ENCODE assay signal across 14 mouse cellular contexts in genomic region chr17:14476707-14477106, GRCm38 (mm10).
DNase-seq lines count a peak whose midpoint lies in the region; ATAC-seq and TF ChIP-seq lines count a peak whose summit lies in the region.
"Had no signal": no experiment of that assay in that cellular context is flagged by ENCODE, and none has a peak within 500 bp of the region (broad histone marks: within the 10 kb centered on the region; RNA-seq: fewer than 3 reads in every experiment).

No protein-coding gene starts in this region.

- WGBS in hindbrain, postnatal 0 days = 78% methylated on average over 12 of the region's 12 CpGs
- WGBS in hindbrain, embryonic 12.5 days = 74% methylated on average over 12 of the region's 12 CpGs
- 88% methylated on average over 12 of the region's 12 CpGs for WGBS in midbrain, embryonic 13.5 days
- 85% methylated on average over 12 of the region's 12 CpGs for WGBS in midbrain, postnatal 0 days
- 73% methylated on average over 12 of the region's 12 CpGs for WGBS in embryonic facial prominence, embryonic 15.5 days

- no peak for TF ChIP-seq CTCF in hindbrain, postnatal 0 days (IDR thresholded peaks at IDR 0.05; ENCODE audit: low read depth)
- TF ChIP-seq CTCF in midbrain, postnatal 0 days (IDR thresholded peaks at IDR 0.05) = no peak

- no peaks in the 10 kb centered on the region for H3K27me3 ChIP-seq in hindbrain, postnatal 0 days (ENCODE audit: insufficient read depth, low read length)
- no peaks in the 10 kb centered on the region for H3K27me3 ChIP-seq in hindbrain, embryonic 12.5 days
- H3K27me3 ChIP-seq in midbrain, embryonic 13.5 days = no peaks in the 10 kb centered on the region; the same call in 1 of the 2 replicates
- H3K27me3 ChIP-seq in midbrain, postnatal 0 days (ENCODE audit: insufficient read depth, low read length) = no peaks in the 10 kb centered on the region
- H3K27me3 ChIP-seq in embryonic facial prominence, embryonic 15.5 days = no peaks in the 10 kb centered on the region
- H3K27me3 ChIP-seq: liver, embryonic 13.5 days had no signal

- H3K36me3 ChIP-seq in hindbrain, postnatal 0 days (ENCODE audit: insufficient read depth, low read length) = no peaks in the 10 kb centered on the region
- no peaks in the 10 kb centered on the region for H3K36me3 ChIP-seq in hindbrain, embryonic 12.5 days
- H3K36me3 ChIP-seq in midbrain, embryonic 13.5 days = no peaks in the 10 kb centered on the region
- H3K36me3 ChIP-seq in midbrain, postnatal 0 days (ENCODE audit: insufficient read depth, low read length) = no peaks in the 10 kb centered on the region
- H3K36me3 ChIP-seq in embryonic facial prominence, embryonic 15.5 days = no peaks in the 10 kb centered on the region
- H3K36me3 ChIP-seq: liver, embryonic 13.5 days had no signal

- no peak for DNase-seq in hindbrain, postnatal 0 days (ENCODE audit: low spot score)
- DNase-seq in midbrain, postnatal 0 days (ENCODE audit: low spot score) = no peak
- DNase-seq in spleen, adult 12 weeks (ENCODE audit: low spot score) = no peak
- no peak for DNase-seq in thymus, postnatal 36 days
- DNase-seq: cerebellum, postnatal 14 days; liver, embryonic 13.5 days; lung, postnatal 36 days had no signal

- no peak overlapping the region for H3K4me3 ChIP-seq in hindbrain, postnatal 0 days (ENCODE audit: low read length)
- H3K4me3 ChIP-seq in hindbrain, embryonic 12.5 days = no peak overlapping the region
- H3K4me3 ChIP-seq in midbrain, embryonic 13.5 days (replicated peaks) = no peak overlapping the region
- no peak overlapping the region for H3K4me3 ChIP-seq in midbrain, postnatal 0 days (ENCODE audit: low read depth, low read length)
- no peak overlapping the region for H3K4me3 ChIP-seq in embryonic facial prominence, embryonic 15.5 days (replicated peaks)
- H3K4me3 ChIP-seq: erythroblast, embryonic 14.5 days; layer of hippocampus, adult 2 months; liver, embryonic 13.5 days had no signal

- no peak overlapping the region for H3K27ac ChIP-seq in hindbrain, postnatal 0 days
- H3K27ac ChIP-seq in hindbrain, embryonic 12.5 days = no peak overlapping the region
- no peak overlapping the region for H3K27ac ChIP-seq in midbrain, embryonic 13.5 days
- no peak overlapping the region for H3K27ac ChIP-seq in midbrain, postnatal 0 days (ENCODE audit: low read depth, low read length)
- 0 out of 2 replicates have a peak overlapping the region, but pooled peaks have one; percentile 6 for H3K27ac ChIP-seq in embryonic facial prominence, embryonic 15.5 days (replicated peaks)
- H3K27ac ChIP-seq: layer of hippocampus, adult 2 months; liver, embryonic 13.5 days had no signal

- no peak overlapping the region for H3K4me2 ChIP-seq in hindbrain, postnatal 0 days (ENCODE audit: low read depth, low read length)
- no peak overlapping the region for H3K4me2 ChIP-seq in hindbrain, embryonic 12.5 days (replicated peaks)
- no peak overlapping the region for H3K4me2 ChIP-seq in midbrain, embryonic 13.5 days (replicated peaks)
- no peak overlapping the region for H3K4me2 ChIP-seq in midbrain, postnatal 0 days (ENCODE audit: low read depth, low read length, poor library complexity, severe bottlenecking)
- no peak overlapping the region for H3K4me2 ChIP-seq in embryonic facial prominence, embryonic 15.5 days (replicated peaks)
- H3K4me2 ChIP-seq: liver, embryonic 13.5 days; midbrain, embryonic 11.5 days had no signal

- H3K9ac ChIP-seq in hindbrain, postnatal 0 days (replicated peaks; ENCODE audit: low read length) = no peak overlapping the region
- H3K9ac ChIP-seq in hindbrain, embryonic 12.5 days = no peak overlapping the region
- no peak overlapping the region for H3K9ac ChIP-seq in midbrain, embryonic 13.5 days (replicated peaks)
- no peak overlapping the region for H3K9ac ChIP-seq in midbrain, postnatal 0 days (replicated peaks; ENCODE audit: low read length, poor library complexity, severe bottlenecking)
- H3K9ac ChIP-seq in embryonic facial prominence, embryonic 15.5 days = no peak overlapping the region
- H3K9ac ChIP-seq: liver, embryonic 13.5 days had no signal

- ATAC-seq in hindbrain, postnatal 0 days = 0 out of 2 replicates have a peak, but pooled peaks have one; percentile 5
- no peak for ATAC-seq in hindbrain, embryonic 12.5 days (ENCODE audit: low FRiP score)
- ATAC-seq in midbrain, embryonic 13.5 days = 0 out of 2 replicates have a peak, but pooled peaks have one; percentile 43
- no peak for ATAC-seq in midbrain, postnatal 0 days (ENCODE audit: low FRiP score)
- peak; percentile 63; the same call in 1 of the 2 replicates for ATAC-seq in embryonic facial prominence, embryonic 15.5 days (ENCODE audit: insufficient number of reproducible peaks, low FRiP score, low TSS enrichment, low read depth)
- ATAC-seq: inflammation-experienced regulatory T-cells, adult 6 months had no signal

- no peaks in the 10 kb centered on the region for H3K4me1 ChIP-seq in hindbrain, postnatal 0 days (ENCODE audit: insufficient read depth, low read length)
- 0 out of 2 replicates have a peak, but pooled peaks cover 4% of the 10 kb centered on the region for H3K4me1 ChIP-seq in hindbrain, embryonic 12.5 days
- H3K4me1 ChIP-seq in midbrain, embryonic 13.5 days (replicated peaks) = peaks cover 6% of the 10 kb centered on the region; the same call in 1 of the 2 replicates
- no peaks in the 10 kb centered on the region for H3K4me1 ChIP-seq in midbrain, postnatal 0 days (ENCODE audit: insufficient read depth, low read length)
- H3K4me1 ChIP-seq in embryonic facial prominence, embryonic 15.5 days = peaks cover 23% of the 10 kb centered on the region
- H3K4me1 ChIP-seq: liver, embryonic 13.5 days had no signal

- H3K9me3 ChIP-seq in hindbrain, postnatal 0 days (ENCODE audit: low read length) = no peaks in the 10 kb centered on the region
- no peaks in the 10 kb centered on the region for H3K9me3 ChIP-seq in hindbrain, embryonic 12.5 days (replicated peaks)
- H3K9me3 ChIP-seq in midbrain, embryonic 13.5 days = no peaks in the 10 kb centered on the region
- H3K9me3 ChIP-seq in midbrain, postnatal 0 days (ENCODE audit: low read length) = no peaks in the 10 kb centered on the region
- H3K9me3 ChIP-seq in embryonic facial prominence, embryonic 15.5 days (replicated peaks) = no peaks in the 10 kb centered on the region
- H3K9me3 ChIP-seq: liver, embryonic 13.5 days had no signal

Comparison
In these comparisons a context has a peak if more than half of its experiments do, and no peak if none do; other contexts are left out.
1. ATAC-seq: peak in hindbrain, postnatal 0 days (single experiment), midbrain, embryonic 13.5 days (single experiment) and embryonic facial prominence, embryonic 15.5 days (single experiment); none in hindbrain, embryonic 12.5 days (single experiment) and midbrain, postnatal 0 days (single experiment).